Mouse (Mus musculus) lung, adult 2 months (tissue): ENCODE measurements around the gene Cdk13. TPM values are rescaled to one million over a fixed set of nuclear protein-coding genes. Genes with fewer than 3 reads are reported as not detected.
A peak's percentile ranks its signal among the peaks of the same experiment; 100 is the strongest.

ENCODE experiments used
- DNase-seq: peaks from one replicate; pipeline ENCODE4 v3.0.0; 2022
- H3K4me1 ChIP-seq: fragments of 200-500 bp; 2 replicates; pipeline ENCODE4 v1.6.1; 2011; ENCODE audit warnings: low read length; ENCODE audit not compliant: control insufficient read depth, insufficient read depth
- H3K4me3 ChIP-seq: fragments of 200-500 bp; replicated peaks from 2 replicates; pipeline ENCODE3; 2011; ENCODE audit warnings: low read depth, mild to moderate bottlenecking, control low read depth, low read length; ENCODE audit errors: extremely low read depth
- CTCF ChIP-seq: fragments of 200-500 bp; IDR thresholded peaks from 2 replicates; pipeline ENCODE4 v1.5.1; 2011; ENCODE audit warnings: mild to moderate bottlenecking, low read length, control low read depth; ENCODE audit not compliant: insufficient read depth
- POLR2A ChIP-seq: fragments of 200-500 bp; IDR thresholded peaks from 2 replicates; pipeline ENCODE4 v1.6.1; 2011; ENCODE audit warnings: low read depth, mild to moderate bottlenecking, control low read depth, low read length, borderline replicate concordance; ENCODE audit errors: extremely low read depth
- whole genome bisulfite sequencing: fragments of 180-500 bp; shearing (Covaris S2); methylation state at CpG from one replicate; pipeline ENCODE4 v1.1.7; 2018; 5-methylcytosine and 5-hydroxymethylcytosine counted together
- polyA plus RNA-seq: library from polyadenylated mRNA; depleted of rRNA; stranded (reverse); fragments of >200 nt; gene quantifications from 2 replicates; pipeline ENCODE4 v1.2.3, GENCODE M21; 2012; rRNA removed

The Cdk13 gene
- polyA plus RNA-seq = 37.2 and 47.3 TPM in 2 replicates

DNA sequence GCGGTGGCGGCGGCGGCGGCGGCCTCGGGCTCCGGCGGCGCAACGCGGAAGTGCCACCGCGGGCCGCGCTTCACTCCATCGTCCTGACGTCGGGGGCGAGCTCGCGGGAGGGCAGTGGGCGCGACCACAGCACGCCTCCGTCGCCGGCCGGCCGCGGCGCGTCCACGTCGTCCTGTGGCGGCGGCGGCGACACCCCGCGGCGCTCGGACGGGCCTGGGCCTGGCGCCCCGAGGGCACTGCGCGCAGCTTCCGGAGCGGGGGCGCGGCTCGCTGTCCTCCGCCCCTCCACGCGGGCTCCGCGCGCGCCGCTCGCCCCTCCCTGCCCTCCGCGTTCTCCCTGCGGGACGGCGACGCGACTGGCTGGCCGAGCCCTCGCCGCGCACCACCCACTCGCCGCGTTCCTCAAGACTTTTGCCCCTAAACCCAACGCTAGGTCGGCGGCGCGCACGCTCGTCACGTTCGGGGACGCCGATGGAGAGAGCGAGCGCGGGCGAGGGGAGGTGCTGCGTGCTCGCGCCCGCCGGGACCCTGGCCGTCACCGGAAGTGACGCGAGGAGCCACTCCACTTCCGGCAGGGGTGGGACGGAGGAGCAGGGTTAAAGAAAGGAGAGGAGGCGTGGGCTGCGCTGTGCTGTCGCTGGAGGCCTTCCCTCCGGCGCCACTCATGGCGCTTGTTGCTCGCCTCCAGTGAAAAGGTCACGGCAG lies at the start of gene Cdk13:
Cdk13 (minus strand) TSS at position 189 of the 705 bp plus-strand sequence.
- WGBS = under 1% methylated on average over 108 of the region's 110 CpGs

GRCm38 (mm10) chr13:17843336-17843735 lies 38.4 kb upstream of the Cdk13 start:
- 88% methylated on average over 2 of the region's 2 CpGs for WGBS
- TF ChIP-seq CTCF (no peak), POLR2A (no peak)
- no peak overlapping the region for H3K4me3 ChIP-seq
- DNase-seq = no peak
- no peaks in the 10 kb centered on the region for H3K4me1 ChIP-seq

More for the DNA sequence above, at the start of gene Cdk13:
- H3K4me1 ChIP-seq = peaks cover 5% of the 10 kb centered on the region
- TF ChIP-seq POLR2A (peak; percentile 98), CTCF (no peak)
- peak within 1 kb of the TSS; percentile 97 for H3K4me3 ChIP-seq
- peak; percentile 99 for DNase-seq

DNA sequence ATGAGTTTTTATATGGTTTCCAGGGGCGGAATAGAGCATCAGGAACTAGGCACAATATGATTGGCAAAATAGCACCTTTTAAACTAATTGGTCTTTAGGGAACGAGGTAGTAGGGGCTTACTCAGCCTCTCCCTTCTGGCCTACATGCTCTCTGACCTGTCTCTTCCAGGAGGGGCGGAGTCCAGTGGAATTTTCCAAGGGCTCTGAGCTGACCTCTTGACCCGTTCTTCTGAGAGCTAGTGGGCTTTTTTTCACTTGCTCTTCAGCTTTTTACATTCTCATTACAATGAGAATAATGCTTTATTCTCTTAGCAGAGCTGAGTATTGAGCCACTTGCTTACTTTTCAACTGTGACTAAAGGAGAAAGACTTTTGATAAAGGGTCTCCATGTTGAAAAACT lies 37.9 kb upstream of the Cdk13 start:
- H3K4me1 ChIP-seq = no peaks in the 10 kb centered on the region
- TF ChIP-seq CTCF = no peak
- TF ChIP-seq POLR2A = no peak
- WGBS = 66% methylated on average over 4 of the region's 4 CpGs
- no peak overlapping the region for H3K4me3 ChIP-seq
- DNase-seq = no peak

DNA sequence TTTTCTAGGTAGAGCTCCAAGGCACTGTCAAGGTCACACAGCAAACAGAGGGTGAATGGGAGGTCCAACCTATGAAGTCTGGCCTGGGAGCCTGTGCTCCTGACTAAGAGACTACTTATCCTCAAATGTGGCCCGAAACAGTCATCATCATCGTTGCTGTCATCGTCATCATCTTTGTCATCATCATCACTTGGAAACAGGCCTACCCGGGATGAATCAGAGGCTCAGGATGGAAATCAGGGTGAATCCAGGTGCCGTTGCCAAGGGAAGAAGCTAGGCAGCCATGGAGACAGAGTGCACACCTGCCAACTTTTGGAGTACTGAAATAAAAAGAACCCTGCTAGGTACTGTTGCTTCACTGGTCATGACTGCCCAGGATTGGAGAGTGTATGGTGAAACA lies 34.2 kb upstream of the Cdk13 start:
- TF ChIP-seq POLR2A = no peak
- TF ChIP-seq CTCF = no peak
- DNase-seq = no peak
- Histone ChIP-seq H3K4me3 (no peak overlapping the region), H3K4me1 (no peaks in the 10 kb centered on the region)
- 79% methylated on average over 5 of the region's 5 CpGs for WGBS

DNA sequence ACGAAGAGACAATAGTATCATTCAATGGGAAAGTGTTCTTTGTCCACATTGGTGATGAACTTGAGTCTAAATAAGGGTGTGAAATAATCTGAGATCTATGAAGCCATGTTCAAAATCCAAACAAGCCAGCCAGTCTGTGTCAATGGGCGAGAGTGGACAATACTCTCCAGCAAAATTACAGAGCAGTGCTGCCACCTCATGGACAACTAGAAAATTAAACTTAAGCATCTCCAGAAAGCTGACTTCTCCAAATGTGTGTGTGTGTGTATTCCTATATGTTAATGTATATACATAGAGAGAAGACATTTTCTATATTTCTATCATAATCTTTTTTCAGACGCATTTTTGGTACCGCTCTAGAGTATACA lies 33.6 kb upstream of the Cdk13 start:
- DNase-seq = peak; percentile 41
- peak; percentile 42 for TF ChIP-seq CTCF
- TF ChIP-seq POLR2A = no peak
- 29% methylated on average over 4 of the region's 4 CpGs for WGBS
- Histone ChIP-seq H3K4me3 (no peak overlapping the region), H3K4me1 (no peaks in the 10 kb centered on the region)

DNA sequence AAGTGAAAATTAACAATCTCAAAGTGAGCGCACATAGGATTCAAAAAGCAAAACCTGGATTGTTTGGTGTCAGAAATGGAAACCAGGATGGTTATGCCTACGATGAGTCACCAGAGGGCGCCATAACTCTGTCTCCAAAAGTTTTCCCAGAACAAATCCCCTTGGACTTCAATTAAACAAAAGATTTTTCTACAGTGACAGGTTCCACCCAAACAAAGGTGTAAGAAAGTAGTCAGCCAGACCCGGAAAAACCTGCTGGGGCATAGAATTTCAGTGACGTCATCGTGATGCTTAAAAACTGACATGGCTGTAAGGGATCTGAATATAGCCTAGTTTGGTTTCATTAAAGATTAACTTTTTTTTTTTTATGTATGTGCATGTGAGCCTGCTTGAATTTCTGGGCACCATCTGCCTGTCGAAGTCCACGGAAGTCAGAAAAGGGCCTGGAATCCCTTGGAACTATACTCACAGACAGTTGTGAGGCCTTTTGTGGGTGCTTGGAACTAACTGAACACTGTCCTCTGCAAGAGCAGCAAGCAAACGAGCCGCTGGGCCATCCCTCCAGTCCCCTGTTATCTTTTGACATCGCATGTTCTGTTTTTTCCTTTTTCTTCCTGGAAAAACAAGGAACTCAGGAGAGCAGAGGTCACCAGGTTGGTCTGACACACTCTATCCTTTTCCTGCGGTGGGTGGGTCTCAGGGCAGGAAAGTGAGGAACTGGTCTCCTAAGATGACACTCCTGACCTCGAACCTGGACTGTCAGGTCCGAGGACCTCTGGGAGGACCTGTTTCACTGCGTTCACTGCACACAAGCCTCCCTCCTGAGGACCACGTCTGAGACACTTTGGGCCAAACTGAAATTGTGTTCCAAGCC lies 33.0 kb upstream of the Cdk13 start:
- DNase-seq = peak; percentile 28
- 34% methylated on average over 16 of the region's 16 CpGs for WGBS
- Histone ChIP-seq H3K4me1 (no peaks in the 10 kb centered on the region), H3K4me3 (no peak overlapping the region)
- TF ChIP-seq POLR2A (no peak), CTCF (peak; percentile 38; the same call in 1 of the 2 replicates)

- TF ChIP-seq CTCF (no peak), POLR2A (no peak)
- WGBS = 59% methylated on average over 7 of the region's 7 CpGs
- DNase-seq = peak; percentile 6
- H3K4me3 ChIP-seq = no peak overlapping the region
- H3K4me1 ChIP-seq = no peaks in the 10 kb centered on the region
Measured at GRCm38 (mm10) chr13:17836808-17837207, 31.9 kb upstream of the Cdk13 start.

DNA sequence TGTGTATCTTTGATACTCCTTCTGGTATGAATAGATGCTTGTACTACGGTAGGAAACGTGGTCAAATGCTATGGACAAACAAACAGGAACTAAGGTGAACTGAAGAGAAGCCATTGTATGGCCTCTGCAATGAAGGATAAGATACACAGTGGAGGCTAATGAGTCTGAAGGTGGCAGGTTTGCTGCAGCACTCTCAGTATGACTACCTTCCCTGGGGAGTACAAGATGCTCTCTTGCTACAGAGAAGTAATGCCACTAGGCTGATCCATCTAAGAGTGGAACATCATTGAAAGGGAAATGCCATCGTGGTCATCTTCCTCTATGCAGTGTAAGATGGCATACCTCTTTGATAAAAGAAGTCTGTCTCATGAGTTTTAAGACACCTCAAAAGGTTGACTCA lies 28.0 kb upstream of the Cdk13 start:
- Histone ChIP-seq H3K4me1 (no peaks in the 10 kb centered on the region), H3K4me3 (no peak overlapping the region)
- no peak for DNase-seq
- WGBS = 68% methylated on average over 3 of the region's 3 CpGs
- no peak for TF ChIP-seq CTCF
- TF ChIP-seq POLR2A = no peak

DNA sequence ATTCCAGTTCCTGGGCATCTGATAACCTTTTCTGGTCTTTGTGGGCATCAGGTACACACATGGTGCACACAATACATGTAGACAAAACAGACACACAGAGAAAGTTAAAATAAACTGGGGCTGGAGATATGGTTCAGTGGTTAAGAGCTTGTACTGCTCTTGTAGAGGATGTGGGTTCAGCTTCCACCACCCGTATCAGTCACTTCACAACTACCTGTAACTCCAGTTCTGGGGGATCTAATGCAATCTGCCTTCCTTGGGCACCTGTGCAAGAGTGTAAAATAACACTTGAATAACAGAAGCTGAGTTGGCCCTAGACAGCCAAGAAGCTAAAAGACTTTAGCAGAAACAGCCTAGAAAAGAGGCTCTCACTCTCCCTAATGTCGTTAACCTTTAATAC lies 12.3 kb upstream of the Cdk13 start:
- no peaks in the 10 kb centered on the region for H3K4me1 ChIP-seq
- H3K4me3 ChIP-seq = no peak overlapping the region
- 80% methylated on average over 2 of the region's 2 CpGs for whole genome bisulfite sequencing
- no peak for DNase-seq
- TF ChIP-seq CTCF (no peak), POLR2A (no peak)

DNA sequence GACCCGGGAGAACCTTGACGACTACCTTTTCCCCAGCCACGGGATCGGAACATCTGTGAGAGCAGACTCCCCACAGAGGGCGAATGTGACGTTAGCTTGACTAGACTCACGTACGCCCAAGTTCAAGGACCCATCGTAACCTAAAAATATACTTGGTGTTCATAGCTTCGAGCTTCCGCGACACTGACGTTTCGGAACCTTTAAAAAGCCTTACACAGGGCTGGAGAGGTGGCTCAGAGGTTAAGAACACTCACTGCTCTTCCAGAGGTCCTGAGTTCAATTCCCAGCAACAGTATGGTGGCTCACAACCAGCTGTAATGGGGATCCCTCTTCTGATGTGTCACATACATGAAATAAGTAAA lies 698 bp upstream of the Cdk13 start:
- no peak for DNase-seq
- under 1% methylated on average over 14 of the region's 14 CpGs for WGBS
- peak overlapping the region; percentile 97 for H3K4me3 ChIP-seq
- TF ChIP-seq POLR2A (no peak), CTCF (no peak)
- H3K4me1 ChIP-seq = peaks cover 5% of the 10 kb centered on the region
